Mouse (Mus musculus): ENCODE measurements around the gene Sec11a.

Sec11a gene

GRCm38 (mm10) chr7:80894815-80895519, 52.6 kb downstream of the Sec11a start:
- Histone ChIP-seq H3K4me3 (replicated peaks; ENCODE audit: low read length) (no peak overlapping the region), H3K9me3 (ENCODE audit: low read length) (no peaks in the 10 kb centered on the region), H3K27me3 (ENCODE audit: insufficient read depth, low read length) (no peaks in the 10 kb centered on the region), H3K4me1 (replicated peaks; ENCODE audit: low read depth, low read length) (peaks cover 65% of the 10 kb centered on the region), H3K36me3 (ENCODE audit: insufficient read depth, low read length) (peaks cover 91% of the 10 kb centered on the region)
- TF ChIP-seq POU5F1 (IDR thresholded peaks at IDR 0.05; ENCODE audit: borderline replicate concordance, low read length): no peak
- no peak for TF ChIP-seq CTCF (conservative IDR thresholded peaks at IDR 0.05; ENCODE audit: low read length)
- TF ChIP-seq NANOG (IDR thresholded peaks at IDR 0.05; ENCODE audit: borderline replicate concordance, low read length): no peak

GRCm38 (mm10) chr7:80894196-80894595, 53.4 kb downstream of the Sec11a start:
- H3K4me3 ChIP-seq (replicated peaks; ENCODE audit: low read length): no peak overlapping the region
- no peaks in the 10 kb centered on the region for H3K27me3 ChIP-seq (ENCODE audit: insufficient read depth, low read length)
- peaks cover 86% of the 10 kb centered on the region for H3K36me3 ChIP-seq (ENCODE audit: insufficient read depth, low read length)
- H3K9me3 ChIP-seq (ENCODE audit: low read length): no peaks in the 10 kb centered on the region
- TF ChIP-seq POU5F1 (IDR thresholded peaks at IDR 0.05; ENCODE audit: borderline replicate concordance, low read length) (no peak), CTCF (conservative IDR thresholded peaks at IDR 0.05; ENCODE audit: low read length) (no peak), NANOG (IDR thresholded peaks at IDR 0.05; ENCODE audit: borderline replicate concordance, low read length) (no peak)
- peaks cover 66% of the 10 kb centered on the region for H3K4me1 ChIP-seq (replicated peaks; ENCODE audit: low read depth, low read length)

- Histone ChIP-seq H3K4me3 (replicated peaks; ENCODE audit: low read length) (peak overlapping the region; percentile 60), H3K27me3 (ENCODE audit: insufficient read depth, low read length) (no peaks in the 10 kb centered on the region), H3K9me3 (ENCODE audit: low read length) (no peaks in the 10 kb centered on the region), H3K4me1 (replicated peaks; ENCODE audit: low read depth, low read length) (peaks cover 68% of the 10 kb centered on the region), H3K36me3 (ENCODE audit: insufficient read depth, low read length) (peaks cover 82% of the 10 kb centered on the region)
- TF ChIP-seq NANOG (IDR thresholded peaks at IDR 0.05; ENCODE audit: borderline replicate concordance, low read length): no peak
Measured at GRCm38 (mm10) chr7:80893753-80894129, 53.8 kb downstream of the Sec11a start.

- TF ChIP-seq CTCF (conservative IDR thresholded peaks at IDR 0.05; ENCODE audit: low read length) (no peak), NANOG (IDR thresholded peaks at IDR 0.05; ENCODE audit: borderline replicate concordance, low read length) (no peak), POU5F1 (IDR thresholded peaks at IDR 0.05; ENCODE audit: borderline replicate concordance, low read length) (no peak)
- H3K27me3 ChIP-seq (ENCODE audit: insufficient read depth, low read length): no peaks in the 10 kb centered on the region
- peak overlapping the region; percentile 60 for H3K4me3 ChIP-seq (replicated peaks; ENCODE audit: low read length)
- H3K4me1 ChIP-seq (replicated peaks; ENCODE audit: low read depth, low read length): peaks cover 69% of the 10 kb centered on the region
- no peaks in the 10 kb centered on the region for H3K9me3 ChIP-seq (ENCODE audit: low read length)
- H3K36me3 ChIP-seq (ENCODE audit: insufficient read depth, low read length): peaks cover 77% of the 10 kb centered on the region
Measured at GRCm38 (mm10) chr7:80893086-80893752, 54.4 kb downstream of the Sec11a start.

GRCm38 (mm10) chr7:80889841-80890241, 57.7 kb downstream of the Sec11a start:
- TF ChIP-seq NANOG (IDR thresholded peaks at IDR 0.05; ENCODE audit: borderline replicate concordance, low read length) (no peak), POU5F1 (IDR thresholded peaks at IDR 0.05; ENCODE audit: borderline replicate concordance, low read length) (no peak), CTCF (conservative IDR thresholded peaks at IDR 0.05; ENCODE audit: low read length) (no peak)
- Histone ChIP-seq H3K27me3 (ENCODE audit: insufficient read depth, low read length) (no peaks in the 10 kb centered on the region), H3K9me3 (ENCODE audit: low read length) (no peaks in the 10 kb centered on the region), H3K4me1 (replicated peaks; ENCODE audit: low read depth, low read length) (peaks cover 52% of the 10 kb centered on the region), H3K4me3 (replicated peaks; ENCODE audit: low read length) (peak overlapping the region; percentile 52), H3K36me3 (ENCODE audit: insufficient read depth, low read length) (peaks cover 43% of the 10 kb centered on the region)

- peaks cover 36% of the 10 kb centered on the region for H3K36me3 ChIP-seq (ENCODE audit: insufficient read depth, low read length)
- TF ChIP-seq CTCF (conservative IDR thresholded peaks at IDR 0.05; ENCODE audit: low read length): no peak
- no peak for TF ChIP-seq NANOG (IDR thresholded peaks at IDR 0.05; ENCODE audit: borderline replicate concordance, low read length)
- no peak for TF ChIP-seq POU5F1 (IDR thresholded peaks at IDR 0.05; ENCODE audit: borderline replicate concordance, low read length)
- peak overlapping the region; percentile 65 for H3K4me3 ChIP-seq (replicated peaks; ENCODE audit: low read length)
- H3K4me1 ChIP-seq (replicated peaks; ENCODE audit: low read depth, low read length): peaks cover 47% of the 10 kb centered on the region
- no peaks in the 10 kb centered on the region for H3K27me3 ChIP-seq (ENCODE audit: insufficient read depth, low read length)
- no peaks in the 10 kb centered on the region for H3K9me3 ChIP-seq (ENCODE audit: low read length)
Measured at GRCm38 (mm10) chr7:80889021-80889511, 58.5 kb downstream of the Sec11a start.

GRCm38 (mm10) chr7:80888595-80888994, 59.0 kb downstream of the Sec11a start:
- Histone ChIP-seq H3K9me3 (ENCODE audit: low read length) (no peaks in the 10 kb centered on the region), H3K27me3 (ENCODE audit: insufficient read depth, low read length) (no peaks in the 10 kb centered on the region), H3K4me1 (replicated peaks; ENCODE audit: low read depth, low read length) (peaks cover 43% of the 10 kb centered on the region), H3K4me3 (replicated peaks; ENCODE audit: low read length) (peak overlapping the region; percentile 65), H3K36me3 (ENCODE audit: insufficient read depth, low read length) (peaks cover 31% of the 10 kb centered on the region)
- TF ChIP-seq POU5F1 (IDR thresholded peaks at IDR 0.05; ENCODE audit: borderline replicate concordance, low read length) (no peak), CTCF (conservative IDR thresholded peaks at IDR 0.05; ENCODE audit: low read length) (no peak), NANOG (IDR thresholded peaks at IDR 0.05; ENCODE audit: borderline replicate concordance, low read length) (no peak)

GRCm38 (mm10) chr7:80885666-80886065, 61.9 kb downstream of the Sec11a start:
- peak; percentile 45 for TF ChIP-seq CTCF (conservative IDR thresholded peaks at IDR 0.05; ENCODE audit: low read length)
- no peak for TF ChIP-seq NANOG (IDR thresholded peaks at IDR 0.05; ENCODE audit: borderline replicate concordance, low read length)
- TF ChIP-seq POU5F1 (IDR thresholded peaks at IDR 0.05; ENCODE audit: borderline replicate concordance, low read length): no peak
- no peaks in the 10 kb centered on the region for H3K27me3 ChIP-seq (ENCODE audit: insufficient read depth, low read length)

More at GRCm38 (mm10) chr7:80885666-80886065, 61.9 kb downstream of the Sec11a start:
- H3K9me3 ChIP-seq (ENCODE audit: low read length): no peaks in the 10 kb centered on the region
- H3K36me3 ChIP-seq (ENCODE audit: insufficient read depth, low read length): peaks cover 2% of the 10 kb centered on the region
- H3K4me1 ChIP-seq (replicated peaks; ENCODE audit: low read depth, low read length): peaks cover 31% of the 10 kb centered on the region
- H3K4me3 ChIP-seq (replicated peaks; ENCODE audit: low read length): no peak overlapping the region

All from E14TG2a.4 (cell line).